Mouse (Mus musculus) heart, postnatal 10 days (tissue): Measurements from ENCODE around the gene Gsap. TPM values are rescaled to one million over a fixed set of nuclear protein-coding genes. Genes with fewer than 3 reads are reported as not detected.

Experiments
- total RNA-seq, 2 experiments: library from RNA; stranded (reverse); gene quantifications; 2 replicates each; pipeline ENCODE4 v1.2.3; 2021

The Gsap gene
- total RNA-seq, 2 experiments from 2014 or later: 4.5 to 5.9 TPM

Other genes starting within 250 kb of the Gsap start
- gene Rsbn1l, start 229.9 kb upstream of the Gsap start, total RNA-seq: 10 to 100 TPM; 17.0 to 20.1 TPM
- gene Ptpn12, start 130.3 kb upstream of the Gsap start, total RNA-seq: 10 to 100 TPM; 44.3 to 50.4 TPM
- gene Fgl2, start 186.4 kb downstream of the Gsap start, total RNA-seq: 10 to 100 TPM; 43.8 to 49.0 TPM
- gene Ccdc146, start 238.4 kb downstream of the Gsap start, total RNA-seq: 1 to 10 TPM; 2.7 to 3.4 TPM
- 10 to 100 TPM; 10.7 to 12.3 TPM for gene Fam185a, start 238.7 kb downstream of the Gsap start, total RNA-seq